Mouse (Mus musculus) midbrain, postnatal 0 days (tissue): ENCODE data around the gene Soga1. TPM values are rescaled to one million over a fixed set of nuclear protein-coding genes. Genes with fewer than 3 reads are reported as not detected.
A peak's percentile ranks its signal among the peaks of the same experiment; 100 is the strongest.

ENCODE experiments used
- ATAC-seq: fragments of 200-750 bp; cut with Nextera tagmentation; 2 replicates; pipeline ENCODE4 v1.8.0; 2017; ENCODE audit warnings: moderate number of reproducible peaks, mild to moderate bottlenecking, moderate TSS enrichment, moderate library complexity; ENCODE audit not compliant: low FRiP score
- DNase-seq: peaks from one replicate; pipeline ENCODE4 v3.0.0-alpha.2; 2015; ENCODE audit warnings: low spot score
- H3K27ac ChIP-seq: fragments of 300-500 bp; sonication (generic); 2 replicates; pipeline ENCODE4 v1.5.1; 2014; ENCODE audit warnings: low read depth, mild to moderate bottlenecking, low read length, mixed read lengths
- H3K27me3 ChIP-seq: fragments of 300-500 bp; sonication (generic); 2 replicates; pipeline ENCODE4 v1.6.1; 2014; ENCODE audit warnings: low read length, control low read depth, mixed read lengths; ENCODE audit not compliant: insufficient read depth
- H3K36me3 ChIP-seq: fragments of 300-500 bp; sonication (generic); 2 replicates; pipeline ENCODE4 v1.6.1; 2014; ENCODE audit warnings: low read length, control low read depth, mixed read lengths; ENCODE audit not compliant: insufficient read depth
- H3K4me1 ChIP-seq: fragments of 300-500 bp; sonication (generic); 2 replicates; pipeline ENCODE4 v1.6.1; 2014; ENCODE audit warnings: mild to moderate bottlenecking, control low read depth, antibody characterized with exemption, low read length, mixed read lengths; ENCODE audit not compliant: insufficient read depth
- H3K4me2 ChIP-seq: fragments of 300-500 bp; sonication (generic); 2 replicates; pipeline ENCODE4 v1.6.1; 2014; ENCODE audit warnings: low read depth, mild to moderate bottlenecking, low read length, mixed read lengths; ENCODE audit not compliant: poor library complexity, severe bottlenecking
- H3K4me3 ChIP-seq: fragments of 300-500 bp; sonication (generic); 2 replicates; pipeline ENCODE4 v1.5.1; 2014; ENCODE audit warnings: low read depth, mild to moderate bottlenecking, low read length, moderate library complexity
- H3K9ac ChIP-seq: fragments of 300-500 bp; sonication (generic); replicated peaks from 2 replicates; pipeline ENCODE4 v1.6.1; 2014; ENCODE audit warnings: mild to moderate bottlenecking, low read length, moderate library complexity, mixed read lengths; ENCODE audit not compliant: poor library complexity, severe bottlenecking
- H3K9me3 ChIP-seq: fragments of 300-500 bp; sonication (generic); 2 replicates; pipeline ENCODE4 v1.6.1; 2016; ENCODE audit warnings: low read length, control low read depth
- CTCF ChIP-seq: IDR thresholded peaks from 2 replicates; pipeline ENCODE4 v1.5.1; 2016; ENCODE audit warnings: antibody characterized with exemption, mild to moderate bottlenecking
- WGBS: fragments of 180-500 bp; shearing (Covaris S2); extraction: QIAGEN DNeasy Blood & Tissue Kit; methylation state at CpG from one replicate; pipeline ENCODE4 v1.1.7; 2014; 5-methylcytosine and 5-hydroxymethylcytosine counted together
- polyA plus RNA-seq: library from polyadenylated mRNA; unstranded; fragments of >200 nt; fragmentation: Nextera tagmentation; extraction: Ambion mirVana; gene quantifications from 2 replicates; pipeline ENCODE4 v1.2.1, GENCODE M21; 2015
- total RNA-seq: library from RNA; depleted of rRNA; stranded (reverse); fragments of >200 nt; gene quantifications from 2 replicates; pipeline ENCODE4 v1.2.3, GENCODE M21; 2014

Gene Soga1
- total and polyA plus RNA-seq, 2 experiments from 2014 or later: 3.9 to 132 TPM

DNA sequence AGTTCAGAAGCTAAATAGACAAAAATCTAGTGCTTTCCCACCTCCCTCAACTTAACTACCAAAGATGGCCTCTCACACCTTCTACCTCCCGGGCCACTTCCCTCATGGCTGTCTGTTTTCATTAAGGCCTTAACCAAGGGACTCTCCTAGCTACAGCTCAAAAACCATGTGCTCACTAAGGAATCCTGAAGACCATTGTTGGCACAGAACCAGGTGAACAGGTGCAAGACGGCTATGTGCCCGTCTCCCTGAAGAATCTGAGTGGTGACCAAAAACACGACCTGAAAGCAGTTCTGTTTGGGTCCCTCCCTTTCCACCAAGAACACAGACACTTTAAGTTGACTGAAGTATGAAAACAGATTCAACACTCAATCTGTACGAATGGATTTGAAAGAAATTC, 80.8 kb downstream of the Soga1 start:
- Histone ChIP-seq H3K4me1 (no peaks in the 10 kb centered on the region), H3K9ac (no peak overlapping the region), H3K36me3 (peaks cover 3% of the 10 kb centered on the region; the same call in 1 of the 2 replicates), H3K27ac (no peak overlapping the region), H3K9me3 (no peaks in the 10 kb centered on the region), H3K4me3 (no peak overlapping the region), H3K4me2 (no peak overlapping the region), H3K27me3 (no peaks in the 10 kb centered on the region)
- 91% methylated on average over 5 of the region's 5 CpGs for WGBS
- TF ChIP-seq CTCF: no peak
- no peak for ATAC-seq
- no peak for DNase-seq

GRCm38 (mm10) chr2:156996576-156996975, 82.5 kb downstream of the Soga1 start:
- ATAC-seq: no peak

GRCm38 (mm10) chr2:156991470-156992319, 87.4 kb downstream of the Soga1 start, which contains the start of gene Ndrg3:
Ndrg3 (minus strand) TSS chr2:156992056.
- Histone ChIP-seq H3K9ac (peak within 1 kb of the TSS; percentile 92), H3K9me3 (no peaks in the 10 kb centered on the region), H3K27ac (peak within 1 kb of the TSS; percentile 79), H3K36me3 (peaks cover 3% of the 10 kb centered on the region; the same call in 1 of the 2 replicates), H3K4me1 (peaks cover 9% of the 10 kb centered on the region), H3K4me2 (peak within 1 kb of the TSS; percentile 87), H3K4me3 (peak within 1 kb of the TSS; percentile 88), H3K27me3 (no peaks in the 10 kb centered on the region)
- DNase-seq: peak; percentile 99
- peak; percentile 95 for ATAC-seq
- WGBS: under 1% methylated on average over 65 of the region's 66 CpGs
- peak; percentile 57 for TF ChIP-seq CTCF

More at GRCm38 (mm10) chr2:156996576-156996975, 82.5 kb downstream of the Soga1 start:
- Histone ChIP-seq H3K4me2 (no peak overlapping the region), H3K27ac (no peak overlapping the region), H3K36me3 (peaks cover 3% of the 10 kb centered on the region; the same call in 1 of the 2 replicates), H3K4me3 (no peak overlapping the region), H3K27me3 (no peaks in the 10 kb centered on the region), H3K9me3 (no peaks in the 10 kb centered on the region), H3K4me1 (no peaks in the 10 kb centered on the region), H3K9ac (no peak overlapping the region)
- WGBS: 64% methylated on average over 6 of the region's 6 CpGs
- DNase-seq: peak; percentile 88
- TF ChIP-seq CTCF: peak; percentile 83

DNA sequence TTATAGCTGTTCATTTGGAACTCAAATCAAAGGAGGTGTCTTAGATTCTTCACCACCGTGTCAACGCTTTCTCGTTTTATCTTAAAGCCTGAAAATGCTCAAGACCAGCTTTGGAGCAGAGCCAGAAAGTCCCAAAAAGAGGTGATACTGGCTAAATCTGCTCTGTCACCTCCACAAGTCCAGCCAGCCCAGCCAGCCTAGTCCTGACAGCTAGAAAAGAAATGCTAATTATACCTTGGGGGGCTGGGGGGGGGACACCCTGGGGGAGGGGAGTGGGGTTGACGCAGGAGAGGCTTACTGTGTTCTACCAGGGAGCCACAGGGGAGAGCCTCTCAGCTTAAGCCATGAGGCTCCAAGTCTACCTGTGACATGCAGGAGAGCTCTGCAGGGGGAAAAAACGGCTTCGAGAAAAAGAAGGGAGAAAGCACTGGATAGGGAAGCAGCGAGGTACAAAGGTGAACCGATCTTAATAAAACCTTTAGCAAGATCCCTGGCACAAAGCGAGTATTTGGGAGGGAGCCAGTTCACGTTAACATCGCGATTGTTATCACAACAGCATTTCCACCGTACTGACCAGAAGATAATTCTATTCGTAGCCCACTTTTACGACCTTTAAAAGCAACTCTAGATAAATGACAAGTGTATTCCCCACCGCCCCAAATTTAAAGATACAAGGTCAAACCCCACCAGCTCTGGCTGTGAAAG, 88.2 kb downstream of the Soga1 start:
- H3K27me3 ChIP-seq: no peaks in the 10 kb centered on the region
- DNase-seq: peak; percentile 30
- 3% methylated on average over 16 of the region's 16 CpGs for WGBS
- TF ChIP-seq CTCF: no peak
- H3K4me3 ChIP-seq: peak overlapping the region; percentile 88
- H3K9me3 ChIP-seq: no peaks in the 10 kb centered on the region
- no peak for ATAC-seq
- no peaks in the 10 kb centered on the region; the same call in 1 of the 2 replicates for H3K36me3 ChIP-seq
- H3K27ac ChIP-seq: peak overlapping the region; percentile 79
- peak overlapping the region; percentile 87 for H3K4me2 ChIP-seq
- peaks cover 9% of the 10 kb centered on the region for H3K4me1 ChIP-seq
- H3K9ac ChIP-seq: peak overlapping the region; percentile 92

- Histone ChIP-seq H3K9ac (no peak overlapping the region), H3K36me3 (no peaks in the 10 kb centered on the region; the same call in 1 of the 2 replicates), H3K4me3 (no peak overlapping the region), H3K4me2 (no peak overlapping the region), H3K27ac (no peak overlapping the region), H3K4me1 (peaks cover 9% of the 10 kb centered on the region), H3K9me3 (no peaks in the 10 kb centered on the region), H3K27me3 (no peaks in the 10 kb centered on the region)
- no peak for ATAC-seq
- WGBS: 87% methylated on average over 3 of the region's 3 CpGs
- DNase-seq: no peak
- no peak for TF ChIP-seq CTCF
Measured at GRCm38 (mm10) chr2:156987316-156987715, 91.7 kb downstream of the Soga1 start.
